Mouse (Mus musculus) brain, embryonic 14.5 days (tissue): ENCODE data around the gene Clic6.

Source experiments
- CTCF ChIP-seq: fragments of 200-500 bp; IDR thresholded peaks from 2 replicates; pipeline ENCODE4 v1.5.1; 2012; ENCODE audit warnings: inconsistent platforms, mild to moderate bottlenecking, moderate library complexity, borderline replicate concordance; ENCODE audit not compliant: insufficient read depth, insufficient read length; ENCODE audit errors: extremely low read depth
- POLR2A ChIP-seq: fragments of 200-500 bp; IDR thresholded peaks from 2 replicates; pipeline ENCODE4 v1.6.1; 2012; ENCODE audit warnings: mild to moderate bottlenecking, inconsistent platforms, borderline replicate concordance; ENCODE audit not compliant: poor library complexity, insufficient read depth, insufficient read length, severe bottlenecking; ENCODE audit errors: extremely low read depth

DNA sequence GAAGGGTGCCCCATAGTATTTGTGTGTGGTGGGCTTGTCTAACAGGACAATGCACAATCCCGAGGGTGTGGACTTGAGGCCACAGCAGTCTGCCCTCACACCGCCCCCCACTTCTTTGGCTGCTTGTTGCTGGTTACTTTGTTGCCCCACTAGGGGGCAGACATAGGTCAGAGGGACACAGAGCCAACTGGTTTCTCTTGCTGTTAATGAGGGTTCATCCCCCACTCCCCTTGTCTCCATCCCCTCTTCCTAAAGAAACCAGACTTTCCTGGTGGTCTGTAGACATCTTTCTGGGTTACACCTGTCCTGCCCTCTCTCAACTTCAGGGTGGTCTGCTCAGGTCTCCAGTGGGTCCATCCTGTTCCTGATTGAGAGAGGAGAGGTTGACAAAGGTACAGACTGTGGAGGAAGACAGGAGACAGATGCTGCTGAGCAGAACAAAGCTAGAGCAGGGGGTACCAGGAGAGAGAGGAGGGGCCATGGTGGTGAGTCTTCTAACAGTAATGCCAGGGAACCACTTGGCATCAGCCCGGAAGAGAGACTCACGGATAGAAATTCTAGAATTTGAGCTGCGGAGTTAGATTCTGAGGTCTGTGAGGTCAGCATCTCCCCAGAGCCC, 26.3 kb downstream of the Clic6 start:
- TF ChIP-seq POLR2A (no peak), CTCF (peak; percentile 63)
